Mouse (Mus musculus): ENCODE data around the gene Actr1a. TPM values are rescaled to one million over a fixed set of nuclear protein-coding genes. Genes with fewer than 3 reads are reported as not detected.

Actr1a gene
- polyA plus RNA-seq, 1 experiment from 2014 or later, result 124 TPM

- DNase-seq (ENCODE audit: low spot score), result peak; percentile 100
- H3K9me3 ChIP-seq, result no peaks in the 10 kb centered on the region
- H3K4me1 ChIP-seq, result peaks cover 58% of the 10 kb centered on the region
- peak within 1 kb of the TSS; percentile 93 for H3K27ac ChIP-seq
- H3K36me3 ChIP-seq, result peaks cover 10% of the 10 kb centered on the region
- WGBS, result under 1% methylated on average over 56 of the region's 57 CpGs
- H3K4me3 ChIP-seq, result peak within 1 kb of the TSS; percentile 92
- no peaks in the 10 kb centered on the region for H3K27me3 ChIP-seq (ENCODE audit: insufficient read depth, poor library complexity, severe bottlenecking)
These were observed 1.3 kb upstream of the Actr1a start, which contains the start of gene Sufu for GRCm38 (mm10) chr19:46396686-46397435. Gene Sufu, plus strand, starts transcription at chr19:46396896.

GRCm38 (mm10) chr19:46396109-46396508 is 561 bp upstream of the Actr1a start:
- WGBS, result 14% methylated on average over 8 of the region's 8 CpGs
- Histone ChIP-seq H3K9me3 (no peaks in the 10 kb centered on the region), H3K27ac (peak overlapping the region; percentile 92; the same call in 1 of the 2 replicates), H3K36me3 (peaks cover 4% of the 10 kb centered on the region), H3K4me3 (peak overlapping the region; percentile 92), H3K27me3 (ENCODE audit: insufficient read depth, poor library complexity, severe bottlenecking) (no peaks in the 10 kb centered on the region), H3K4me1 (peaks cover 58% of the 10 kb centered on the region)
- no peak for DNase-seq (ENCODE audit: low spot score)

DNA sequence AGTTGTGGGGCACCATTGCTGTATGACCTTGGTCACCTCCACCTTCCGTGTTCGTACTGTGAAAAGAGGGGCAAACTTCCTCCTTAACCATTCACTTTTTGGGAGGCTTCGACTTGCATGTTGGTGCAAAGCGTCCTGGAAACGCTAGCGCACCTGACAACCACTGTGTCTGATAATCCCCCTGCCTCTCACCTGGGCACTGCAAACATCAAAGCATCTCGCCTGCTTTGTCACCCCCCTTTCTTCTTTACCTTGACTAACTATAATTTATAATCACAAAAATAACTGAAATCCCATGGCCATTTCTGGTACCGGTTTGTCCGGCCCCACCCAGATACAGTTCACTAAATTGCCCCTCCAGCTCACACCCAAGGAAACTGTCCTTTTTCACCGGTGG is 838 bp downstream of the Actr1a start:
- Histone ChIP-seq H3K4me1 (peaks cover 44% of the 10 kb centered on the region), H3K27ac (peak overlapping the region; percentile 92), H3K9me3 (no peaks in the 10 kb centered on the region), H3K4me3 (peak overlapping the region; percentile 92), H3K27me3 (ENCODE audit: insufficient read depth, poor library complexity, severe bottlenecking) (no peaks in the 10 kb centered on the region), H3K36me3 (peaks cover 8% of the 10 kb centered on the region)
- DNase-seq (ENCODE audit: low spot score), result no peak
- 8% methylated on average over 10 of the region's 10 CpGs for WGBS

DNA sequence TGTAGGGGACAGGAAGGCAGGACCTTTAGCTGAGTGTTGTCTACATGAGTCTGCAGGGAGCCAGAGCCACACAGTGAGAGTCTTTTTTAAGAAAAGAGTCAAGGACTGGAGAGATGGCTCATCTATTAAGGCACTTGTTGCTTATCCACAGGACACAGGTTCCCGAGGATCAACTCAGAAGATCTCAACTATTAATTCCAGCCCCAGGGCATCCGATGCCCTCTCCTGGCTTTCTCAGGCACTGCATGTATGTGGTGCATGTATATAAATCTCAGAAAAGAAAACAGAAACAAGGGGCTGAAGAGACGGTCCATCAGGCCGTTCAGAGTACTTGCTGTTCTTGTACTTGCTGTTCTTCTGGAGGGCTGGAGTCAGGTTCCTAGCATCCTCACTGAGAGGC is 3.5 kb downstream of the Actr1a start:
- Histone ChIP-seq H3K27ac (no peak overlapping the region), H3K27me3 (ENCODE audit: insufficient read depth, poor library complexity, severe bottlenecking) (no peaks in the 10 kb centered on the region), H3K9me3 (no peaks in the 10 kb centered on the region), H3K4me1 (peaks cover 27% of the 10 kb centered on the region), H3K4me3 (no peak overlapping the region), H3K36me3 (peaks cover 24% of the 10 kb centered on the region)
- 64% methylated on average over 4 of the region's 4 CpGs for WGBS
- DNase-seq (ENCODE audit: low spot score), result no peak

- Histone ChIP-seq H3K9me3 (no peaks in the 10 kb centered on the region), H3K4me1 (peaks cover 18% of the 10 kb centered on the region), H3K27ac (no peak overlapping the region), H3K4me3 (no peak overlapping the region), H3K27me3 (ENCODE audit: insufficient read depth, poor library complexity, severe bottlenecking) (no peaks in the 10 kb centered on the region), H3K36me3 (peaks cover 41% of the 10 kb centered on the region)
- no peak for DNase-seq (ENCODE audit: low spot score)
- WGBS, result 82% methylated on average over 5 of the region's 5 CpGs
These were observed 5.7 kb downstream of the Actr1a start for GRCm38 (mm10) chr19:46389872-46390271.

DNA sequence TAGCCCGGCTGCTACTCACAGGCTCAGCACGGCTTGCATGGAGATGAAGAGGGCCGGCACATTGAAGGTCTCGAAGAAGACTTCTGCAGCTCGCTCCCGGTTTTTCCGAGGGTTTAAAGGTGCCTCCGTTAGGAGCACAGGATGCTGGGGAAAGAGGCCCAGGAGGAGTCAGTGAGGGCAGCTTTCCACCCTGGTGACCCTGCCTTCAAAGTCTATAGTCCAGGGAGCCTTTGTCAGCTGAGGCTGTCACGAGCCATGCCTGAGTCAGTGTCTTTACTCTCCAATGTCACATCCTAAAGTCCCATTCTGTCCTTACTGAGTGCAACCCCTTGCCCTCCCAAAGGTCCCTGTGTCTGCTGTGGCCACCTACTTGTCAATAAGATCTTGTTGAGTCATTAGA is 13.3 kb downstream of the Actr1a start:
- WGBS, result 86% methylated on average over 9 of the region's 9 CpGs

DNA sequence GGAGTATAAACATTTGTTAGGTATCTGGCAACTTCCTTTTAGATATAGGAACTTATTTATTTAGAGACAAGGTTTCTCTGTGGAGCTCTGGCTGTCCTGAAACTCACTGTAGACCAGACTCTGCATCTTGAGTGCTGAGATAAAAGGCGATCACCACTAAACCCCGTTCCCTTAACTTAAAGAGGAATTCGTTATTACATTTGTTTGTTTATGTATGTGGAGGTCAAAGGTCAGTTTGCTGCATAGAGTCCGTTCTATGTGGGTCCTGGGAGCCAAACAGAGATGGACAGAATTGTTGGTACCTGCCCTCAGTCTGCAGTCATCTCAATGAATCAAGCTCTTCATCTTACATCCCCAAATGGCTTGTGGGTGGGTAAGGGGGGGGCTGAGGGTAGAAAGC is 19.7 kb downstream of the Actr1a start:
- Histone ChIP-seq H3K4me3 (no peak overlapping the region), H3K36me3 (peaks cover 50% of the 10 kb centered on the region), H3K9me3 (no peaks in the 10 kb centered on the region), H3K27me3 (ENCODE audit: insufficient read depth, poor library complexity, severe bottlenecking) (no peaks in the 10 kb centered on the region), H3K27ac (no peak overlapping the region), H3K4me1 (peaks cover 10% of the 10 kb centered on the region)
- 59% methylated on average over 4 of the region's 4 CpGs for WGBS
- no peak for DNase-seq (ENCODE audit: low spot score)

More for the DNA sequence above, 13.3 kb downstream of the Actr1a start:
- H3K9me3 ChIP-seq, result no peaks in the 10 kb centered on the region
- no peaks in the 10 kb centered on the region for H3K27me3 ChIP-seq (ENCODE audit: insufficient read depth, poor library complexity, severe bottlenecking)
- no peak overlapping the region for H3K27ac ChIP-seq
- no peak overlapping the region for H3K4me3 ChIP-seq
- no peaks in the 10 kb centered on the region for H3K4me1 ChIP-seq
- DNase-seq (ENCODE audit: low spot score), result no peak
- peaks cover 95% of the 10 kb centered on the region for H3K36me3 ChIP-seq

DNA sequence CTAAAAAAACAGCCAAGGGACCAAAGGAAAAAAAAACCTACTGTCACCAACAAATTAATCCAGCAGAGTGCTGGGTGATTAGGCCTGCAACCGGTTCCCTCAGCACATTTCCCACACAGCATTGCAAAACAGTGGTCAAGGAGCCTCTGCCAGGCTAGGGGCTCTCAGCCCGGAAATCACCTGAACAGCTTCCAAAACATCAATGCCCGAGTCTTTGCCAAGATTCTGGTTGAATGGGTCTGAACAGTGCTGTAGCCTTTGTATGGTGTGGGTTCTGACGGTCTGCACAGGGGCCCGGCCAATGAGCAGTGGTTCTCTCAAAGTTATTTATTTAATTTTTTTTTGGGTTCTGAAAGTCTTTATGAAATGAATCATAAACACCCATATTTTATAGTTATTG is 20.1 kb downstream of the Actr1a start:
- H3K9me3 ChIP-seq, result no peaks in the 10 kb centered on the region
- peaks cover 10% of the 10 kb centered on the region for H3K4me1 ChIP-seq
- H3K27me3 ChIP-seq (ENCODE audit: insufficient read depth, poor library complexity, severe bottlenecking), result no peaks in the 10 kb centered on the region
- no peak overlapping the region for H3K4me3 ChIP-seq
- peaks cover 46% of the 10 kb centered on the region for H3K36me3 ChIP-seq
- no peak overlapping the region for H3K27ac ChIP-seq
- 75% methylated on average over 5 of the region's 5 CpGs for WGBS
- no peak for DNase-seq (ENCODE audit: low spot score)

GRCm38 (mm10) chr19:46374477-46375088 is 21.0 kb downstream of the Actr1a start:
- WGBS, result 54% methylated on average over 21 of the region's 21 CpGs
- Histone ChIP-seq H3K27ac (no peak overlapping the region), H3K27me3 (ENCODE audit: insufficient read depth, poor library complexity, severe bottlenecking) (no peaks in the 10 kb centered on the region), H3K4me3 (no peak overlapping the region), H3K4me1 (peaks cover 10% of the 10 kb centered on the region), H3K36me3 (peaks cover 37% of the 10 kb centered on the region), H3K9me3 (no peaks in the 10 kb centered on the region)
- DNase-seq (ENCODE audit: low spot score), result no peak

DNA sequence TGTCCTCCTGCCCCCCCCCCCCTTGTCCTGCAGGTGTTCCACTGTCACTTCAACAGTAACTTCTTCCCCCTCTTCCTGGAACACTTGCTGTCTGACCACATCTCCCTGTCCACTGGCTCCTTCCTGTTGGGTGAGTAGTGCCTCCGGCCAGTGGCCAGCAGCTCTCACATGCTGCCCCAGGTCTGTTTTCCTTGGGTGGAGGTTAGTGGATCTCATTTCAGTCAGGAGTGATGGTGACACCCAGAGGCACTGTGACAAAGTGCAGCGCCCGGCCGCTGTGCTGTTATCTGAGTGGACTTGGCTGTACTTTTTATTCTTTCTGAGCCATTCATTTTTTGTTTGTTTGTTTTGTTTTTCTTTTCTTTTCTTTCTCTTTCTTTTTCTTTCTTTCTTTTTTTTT is 26.3 kb downstream of the Actr1a start:
- Histone ChIP-seq H3K4me1 (peaks cover 3% of the 10 kb centered on the region), H3K27me3 (ENCODE audit: insufficient read depth, poor library complexity, severe bottlenecking) (no peaks in the 10 kb centered on the region), H3K4me3 (no peak overlapping the region), H3K9me3 (no peaks in the 10 kb centered on the region), H3K27ac (no peak overlapping the region), H3K36me3 (no peaks in the 10 kb centered on the region; the same call in 1 of the 2 replicates)
- WGBS, result 17% methylated on average over 4 of the region's 4 CpGs
- DNase-seq (ENCODE audit: low spot score), result peak; percentile 85

- no peaks in the 10 kb centered on the region for H3K9me3 ChIP-seq
- H3K27ac ChIP-seq, result no peak overlapping the region
- no peak overlapping the region for H3K4me3 ChIP-seq
- no peak for DNase-seq (ENCODE audit: low spot score)
- peaks cover 2% of the 10 kb centered on the region; the same call in 1 of the 2 replicates for H3K4me1 ChIP-seq
- H3K36me3 ChIP-seq, result no peaks in the 10 kb centered on the region; the same call in 1 of the 2 replicates
- H3K27me3 ChIP-seq (ENCODE audit: insufficient read depth, poor library complexity, severe bottlenecking), result no peaks in the 10 kb centered on the region
- WGBS, result 80% methylated on average over 23 of the region's 23 CpGs
These were observed 27.6 kb downstream of the Actr1a start for GRCm38 (mm10) chr19:46367798-46368590.

DNA sequence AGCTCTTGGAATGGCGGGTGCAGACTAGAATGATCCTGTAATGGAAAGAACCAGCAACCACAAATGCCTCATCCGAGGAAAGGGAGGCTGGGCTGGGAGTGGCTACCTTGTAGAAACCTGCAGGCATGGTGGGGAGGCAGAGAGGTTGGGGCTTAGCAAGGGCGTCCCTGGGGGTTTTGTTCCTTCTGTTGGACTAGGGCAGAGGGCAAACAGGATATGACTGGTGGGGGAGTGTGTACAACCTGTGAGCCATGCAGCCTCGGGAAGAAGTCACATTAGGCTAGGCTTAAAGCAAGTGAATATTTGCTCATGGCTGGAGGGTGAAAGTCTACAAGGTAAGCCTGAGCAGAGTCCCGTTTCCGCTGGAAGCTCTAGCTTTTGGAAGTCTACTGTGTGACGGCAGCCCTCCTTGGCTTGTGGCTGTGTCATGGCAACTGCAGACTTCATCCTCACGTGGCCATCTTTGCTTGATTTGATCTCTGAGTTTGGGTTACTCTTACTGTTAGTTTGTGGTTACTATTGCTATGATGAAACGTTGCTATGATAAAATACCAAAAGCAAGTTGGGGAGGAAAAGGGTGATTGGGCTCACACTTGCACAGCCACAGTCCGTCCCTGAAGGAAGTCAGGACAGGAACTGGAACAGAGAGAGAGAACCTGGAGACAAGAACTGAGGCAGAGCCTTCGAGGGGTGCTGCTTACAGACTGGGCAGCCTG is 32.1 kb downstream of the Actr1a start:
- H3K27ac ChIP-seq, result no peak overlapping the region
- H3K36me3 ChIP-seq, result no peaks in the 10 kb centered on the region
- 78% methylated on average over 11 of the region's 11 CpGs for WGBS
- no peak overlapping the region for H3K4me3 ChIP-seq
- H3K9me3 ChIP-seq, result no peaks in the 10 kb centered on the region
- H3K4me1 ChIP-seq, result no peaks in the 10 kb centered on the region
- DNase-seq (ENCODE audit: low spot score), result no peak
- H3K27me3 ChIP-seq (ENCODE audit: insufficient read depth, poor library complexity, severe bottlenecking), result peaks cover 3% of the 10 kb centered on the region
